Mouse (Mus musculus) myocyte (in vitro differentiated cells): ENCODE measurements around the gene Taf6l.
"Not testable (repeated sequence)": the region's sequence is repeated elsewhere in the genome, so short reads cannot be mapped to it uniquely, and the experiment has no call there.

ENCODE experiments used
- CEBPB ChIP-seq: IDR thresholded peaks from 2 replicates; pipeline ENCODE4 v1.6.1; 2011; ENCODE audit warnings: mild to moderate bottlenecking, moderate library complexity; ENCODE audit not compliant: poor library complexity, insufficient read depth, severe bottlenecking
- E2F4 ChIP-seq: IDR thresholded peaks from one replicate; pipeline ENCODE4 v1.6.1; 2011; ENCODE audit warnings: mild to moderate bottlenecking, control low read depth, moderate library complexity; ENCODE audit not compliant: insufficient read depth
- POLR2A ChIP-seq: IDR thresholded peaks from one replicate; pipeline ENCODE4 v1.6.1; 2011; ENCODE audit warnings: low read depth, mild to moderate bottlenecking, control low read depth, moderate library complexity; ENCODE audit not compliant: insufficient read length
- REST ChIP-seq: IDR thresholded peaks from one replicate; pipeline ENCODE4 v1.6.1; 2011; ENCODE audit warnings: mild to moderate bottlenecking, control low read depth, moderate library complexity; ENCODE audit not compliant: insufficient read depth, insufficient read length
- TCF12 ChIP-seq: IDR thresholded peaks from one replicate; pipeline ENCODE4 v1.6.1; 2011; ENCODE audit warnings: mild to moderate bottlenecking, control low read depth; ENCODE audit not compliant: poor library complexity, insufficient read depth, severe bottlenecking
- USF1 ChIP-seq: IDR thresholded peaks from one replicate; pipeline ENCODE4 v1.6.1; 2011; ENCODE audit warnings: low read depth, mild to moderate bottlenecking, control low read depth, moderate library complexity

GRCm38 (mm10) chr19:8728335-8729099, 57.7 kb downstream of the Taf6l start:
- TF ChIP-seq REST, USF1, POLR2A, TCF12, CEBPB, E2F4: not testable (repeated sequence)
